Mouse (Mus musculus) hindlimb bud, embryonic 11.5 days (tissue): ENCODE measurements around the gene Ppm1a.

Experiments
- DNase-seq: peaks from one replicate; pipeline ENCODE4 v3.0.0-alpha.2; 2012; ENCODE audit warnings: low read depth, low spot score; ENCODE audit errors: extremely low spot score

The Ppm1a gene

GRCm38 (mm10) chr12:72820940-72821431 lies 63.7 kb downstream of the Ppm1a start:
- DNase-seq, result peak; percentile 53

- no peak for DNase-seq
Observed at GRCm38 (mm10) chr12:72821589-72821988, 64.3 kb downstream of the Ppm1a start.

GRCm38 (mm10) chr12:72825656-72826055 lies 68.4 kb downstream of the Ppm1a start:
- no peak for DNase-seq

- DNase-seq, result no peak
Observed at GRCm38 (mm10) chr12:72828846-72829556, 71.7 kb downstream of the Ppm1a start.

GRCm38 (mm10) chr12:72829777-72830176 lies 72.5 kb downstream of the Ppm1a start:
- no peak for DNase-seq

GRCm38 (mm10) chr12:72830317-72830716 lies 73.1 kb downstream of the Ppm1a start:
- DNase-seq, result no peak

- DNase-seq, result no peak
Observed at GRCm38 (mm10) chr12:72831711-72832432, 74.6 kb downstream of the Ppm1a start.

GRCm38 (mm10) chr12:72834773-72835517 lies 77.7 kb downstream of the Ppm1a start:
- no peak for DNase-seq

GRCm38 (mm10) chr12:72835518-72836015 lies 78.3 kb downstream of the Ppm1a start:
- no peak for DNase-seq

GRCm38 (mm10) chr12:72837302-72837701 lies 80.0 kb downstream of the Ppm1a start:
- DNase-seq, result no peak

GRCm38 (mm10) chr12:72841500-72841899 lies 84.2 kb downstream of the Ppm1a start:
- DNase-seq, result no peak

GRCm38 (mm10) chr12:72843135-72843534 lies 85.9 kb downstream of the Ppm1a start:
- DNase-seq, result no peak

GRCm38 (mm10) chr12:72843555-72843954 lies 86.3 kb downstream of the Ppm1a start:
- DNase-seq, result no peak

GRCm38 (mm10) chr12:72843973-72844620 lies 86.8 kb downstream of the Ppm1a start:
- DNase-seq, result no peak

- DNase-seq, result no peak
Observed at GRCm38 (mm10) chr12:72845946-72846345, 88.7 kb downstream of the Ppm1a start.

GRCm38 (mm10) chr12:72847725-72848124 lies 90.5 kb downstream of the Ppm1a start:
- DNase-seq, result no peak
